Mouse (Mus musculus): Measurements from ENCODE around the gene Acvr1. TPM values are rescaled to one million over a fixed set of nuclear protein-coding genes. Genes with fewer than 3 reads are reported as not detected.

The Acvr1 gene
- polyA plus RNA-seq, 1 experiment: 1.6 TPM

- TF ChIP-seq POLR2A (IDR thresholded peaks at IDR 0.05; ENCODE audit: control insufficient read depth, extremely low read depth, insufficient read depth, low read length, poor library complexity) (no peak), CTCF (IDR thresholded peaks at IDR 0.05; ENCODE audit: borderline replicate concordance, control insufficient read depth, extremely low read depth, insufficient read depth, low read length, poor library complexity) (no peak)
These were observed 17.0 kb downstream of the Acvr1 start for GRCm38 (mm10) chr2:58549960-58550359.

DNA sequence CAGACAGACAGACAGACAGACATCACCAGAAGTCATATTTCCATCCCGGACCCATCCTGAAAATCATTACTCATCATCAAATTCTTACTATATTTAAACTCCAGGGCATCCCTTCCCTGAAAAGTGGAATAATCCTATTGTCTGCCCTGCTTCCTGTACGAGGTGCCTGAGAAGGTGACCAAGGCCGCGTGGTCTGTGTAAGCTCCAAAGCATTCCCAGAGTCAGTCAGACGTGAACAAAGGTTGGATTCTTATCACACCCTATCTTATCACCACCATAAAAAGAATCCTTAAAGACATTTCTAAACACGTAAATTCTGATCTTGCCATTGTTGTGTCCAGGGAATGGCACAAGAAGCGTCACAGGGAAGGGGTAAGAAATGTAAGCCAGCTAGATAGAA is 18.0 kb downstream of the Acvr1 start:
- Histone ChIP-seq H3K27me3 (ENCODE audit: control insufficient read depth, insufficient read depth, low read length) (no peaks in the 10 kb centered on the region), H3K4me3 (ENCODE audit: control insufficient read depth, insufficient read depth, low read length) (no peak overlapping the region), H3K4me1 (replicated peaks; ENCODE audit: control insufficient read depth, insufficient read depth, low read length) (no peaks in the 10 kb centered on the region), H3K27ac (ENCODE audit: control insufficient read depth, insufficient read depth, low read length) (no peak overlapping the region), H3K36me3 (ENCODE audit: control insufficient read depth, insufficient read depth, low read length) (no peaks in the 10 kb centered on the region)
- no peak for DNase-seq
- 91% methylated on average over 7 of the region's 7 CpGs for WGBS
- TF ChIP-seq CTCF (IDR thresholded peaks at IDR 0.05; ENCODE audit: borderline replicate concordance, control insufficient read depth, extremely low read depth, insufficient read depth, low read length, poor library complexity) (no peak), POLR2A (IDR thresholded peaks at IDR 0.05; ENCODE audit: control insufficient read depth, extremely low read depth, insufficient read depth, low read length, poor library complexity) (no peak)

More at GRCm38 (mm10) chr2:58549960-58550359, 17.0 kb downstream of the Acvr1 start:
- WGBS: 93% methylated on average over 6 of the region's 6 CpGs
- no peak for DNase-seq
- Histone ChIP-seq H3K36me3 (ENCODE audit: control insufficient read depth, insufficient read depth, low read length) (no peaks in the 10 kb centered on the region), H3K27ac (ENCODE audit: control insufficient read depth, insufficient read depth, low read length) (no peak overlapping the region), H3K27me3 (ENCODE audit: control insufficient read depth, insufficient read depth, low read length) (no peaks in the 10 kb centered on the region), H3K4me1 (replicated peaks; ENCODE audit: control insufficient read depth, insufficient read depth, low read length) (no peaks in the 10 kb centered on the region), H3K4me3 (ENCODE audit: control insufficient read depth, insufficient read depth, low read length) (no peak overlapping the region)

- H3K27me3 ChIP-seq (ENCODE audit: control insufficient read depth, insufficient read depth, low read length): no peaks in the 10 kb centered on the region
- DNase-seq: no peak
- TF ChIP-seq POLR2A (IDR thresholded peaks at IDR 0.05; ENCODE audit: control insufficient read depth, extremely low read depth, insufficient read depth, low read length, poor library complexity): no peak
- no peak for TF ChIP-seq CTCF (IDR thresholded peaks at IDR 0.05; ENCODE audit: borderline replicate concordance, control insufficient read depth, extremely low read depth, insufficient read depth, low read length, poor library complexity)
- WGBS: 95% methylated on average over 7 of the region's 7 CpGs
- H3K27ac ChIP-seq (ENCODE audit: control insufficient read depth, insufficient read depth, low read length): no peak overlapping the region
- H3K4me1 ChIP-seq (replicated peaks; ENCODE audit: control insufficient read depth, insufficient read depth, low read length): no peaks in the 10 kb centered on the region
- no peaks in the 10 kb centered on the region for H3K36me3 ChIP-seq (ENCODE audit: control insufficient read depth, insufficient read depth, low read length)
- H3K4me3 ChIP-seq (ENCODE audit: control insufficient read depth, insufficient read depth, low read length): no peak overlapping the region
These were observed 20.7 kb downstream of the Acvr1 start for GRCm38 (mm10) chr2:58546264-58546663.

DNA sequence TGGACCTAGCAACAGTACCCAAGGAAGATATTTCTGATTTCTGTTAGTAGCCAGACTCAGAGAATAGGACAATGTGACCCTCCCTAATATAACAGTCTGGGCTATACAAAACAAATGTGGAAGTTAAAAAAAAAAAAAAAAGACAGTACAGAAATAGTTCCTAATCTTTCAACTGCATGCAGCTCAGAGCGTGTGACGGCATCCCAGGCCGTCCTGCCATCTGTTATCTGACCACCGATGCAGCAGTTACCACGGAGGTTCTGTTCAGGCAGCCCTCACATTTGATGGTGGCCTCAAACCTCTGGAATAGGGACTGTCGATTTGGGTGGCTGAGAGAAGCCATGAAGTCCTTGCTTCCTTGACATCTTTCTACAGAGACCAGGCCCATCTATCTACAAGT is 22.6 kb downstream of the Acvr1 start:
- no peak for TF ChIP-seq CTCF (IDR thresholded peaks at IDR 0.05; ENCODE audit: borderline replicate concordance, control insufficient read depth, extremely low read depth, insufficient read depth, low read length, poor library complexity)
- TF ChIP-seq POLR2A (IDR thresholded peaks at IDR 0.05; ENCODE audit: control insufficient read depth, extremely low read depth, insufficient read depth, low read length, poor library complexity): no peak
- Histone ChIP-seq H3K27ac (ENCODE audit: control insufficient read depth, insufficient read depth, low read length) (no peak overlapping the region), H3K36me3 (ENCODE audit: control insufficient read depth, insufficient read depth, low read length) (no peaks in the 10 kb centered on the region), H3K4me1 (replicated peaks; ENCODE audit: control insufficient read depth, insufficient read depth, low read length) (no peaks in the 10 kb centered on the region), H3K4me3 (ENCODE audit: control insufficient read depth, insufficient read depth, low read length) (no peak overlapping the region), H3K27me3 (ENCODE audit: control insufficient read depth, insufficient read depth, low read length) (no peaks in the 10 kb centered on the region)
- DNase-seq: no peak
- WGBS: 52% methylated on average over 6 of the region's 6 CpGs

DNA sequence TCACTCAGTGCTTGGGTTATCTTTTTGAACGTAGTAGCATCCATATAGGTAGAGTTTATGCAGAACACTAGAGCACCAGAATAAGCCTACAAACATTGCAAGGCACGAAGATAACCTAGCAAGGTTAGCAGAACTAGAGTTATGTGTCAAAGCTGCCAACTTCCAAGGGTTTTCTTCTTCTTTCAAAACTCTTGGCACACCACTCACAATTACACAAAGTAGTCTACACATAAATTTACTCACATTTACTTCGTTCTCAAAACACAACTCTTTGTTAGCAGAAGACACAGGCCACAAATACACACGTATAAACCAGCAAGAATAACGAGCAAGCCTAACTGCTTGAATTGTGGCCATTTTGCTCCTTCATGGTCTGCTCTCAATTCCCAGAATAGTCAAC is 23.7 kb downstream of the Acvr1 start:
- WGBS: 94% methylated on average over 5 of the region's 5 CpGs
- TF ChIP-seq POLR2A (IDR thresholded peaks at IDR 0.05; ENCODE audit: control insufficient read depth, extremely low read depth, insufficient read depth, low read length, poor library complexity) (no peak), CTCF (IDR thresholded peaks at IDR 0.05; ENCODE audit: borderline replicate concordance, control insufficient read depth, extremely low read depth, insufficient read depth, low read length, poor library complexity) (no peak)

GRCm38 (mm10) chr2:58538196-58538595 is 28.8 kb downstream of the Acvr1 start:
- Histone ChIP-seq H3K4me3 (ENCODE audit: control insufficient read depth, insufficient read depth, low read length) (no peak overlapping the region), H3K4me1 (replicated peaks; ENCODE audit: control insufficient read depth, insufficient read depth, low read length) (no peaks in the 10 kb centered on the region), H3K36me3 (ENCODE audit: control insufficient read depth, insufficient read depth, low read length) (no peaks in the 10 kb centered on the region), H3K27ac (ENCODE audit: control insufficient read depth, insufficient read depth, low read length) (no peak overlapping the region), H3K27me3 (ENCODE audit: control insufficient read depth, insufficient read depth, low read length) (no peaks in the 10 kb centered on the region)
- 97% methylated on average over 6 of the region's 6 CpGs for WGBS
- TF ChIP-seq CTCF (IDR thresholded peaks at IDR 0.05; ENCODE audit: borderline replicate concordance, control insufficient read depth, extremely low read depth, insufficient read depth, low read length, poor library complexity): no peak
- TF ChIP-seq POLR2A (IDR thresholded peaks at IDR 0.05; ENCODE audit: control insufficient read depth, extremely low read depth, insufficient read depth, low read length, poor library complexity): no peak
- DNase-seq: no peak

More for the DNA sequence above, 23.7 kb downstream of the Acvr1 start:
- H3K27me3 ChIP-seq (ENCODE audit: control insufficient read depth, insufficient read depth, low read length): no peaks in the 10 kb centered on the region
- no peak overlapping the region for H3K27ac ChIP-seq (ENCODE audit: control insufficient read depth, insufficient read depth, low read length)
- no peaks in the 10 kb centered on the region for H3K36me3 ChIP-seq (ENCODE audit: control insufficient read depth, insufficient read depth, low read length)
- no peak overlapping the region for H3K4me3 ChIP-seq (ENCODE audit: control insufficient read depth, insufficient read depth, low read length)
- no peaks in the 10 kb centered on the region for H3K4me1 ChIP-seq (replicated peaks; ENCODE audit: control insufficient read depth, insufficient read depth, low read length)
- DNase-seq: no peak

- DNase-seq: no peak
- Histone ChIP-seq H3K36me3 (ENCODE audit: control insufficient read depth, insufficient read depth, low read length) (no peaks in the 10 kb centered on the region), H3K4me3 (ENCODE audit: control insufficient read depth, insufficient read depth, low read length) (no peak overlapping the region), H3K27me3 (ENCODE audit: control insufficient read depth, insufficient read depth, low read length) (no peaks in the 10 kb centered on the region), H3K27ac (ENCODE audit: control insufficient read depth, insufficient read depth, low read length) (no peak overlapping the region), H3K4me1 (replicated peaks; ENCODE audit: control insufficient read depth, insufficient read depth, low read length) (no peaks in the 10 kb centered on the region)
- no peak for TF ChIP-seq POLR2A (IDR thresholded peaks at IDR 0.05; ENCODE audit: control insufficient read depth, extremely low read depth, insufficient read depth, low read length, poor library complexity)
- TF ChIP-seq CTCF (IDR thresholded peaks at IDR 0.05; ENCODE audit: borderline replicate concordance, control insufficient read depth, extremely low read depth, insufficient read depth, low read length, poor library complexity): no peak
- WGBS: 93% methylated on average over 3 of the region's 3 CpGs
These were observed 30.2 kb downstream of the Acvr1 start for GRCm38 (mm10) chr2:58536796-58537195.
